Mouse (Mus musculus) frontal cortex, adult (tissue): Measurements from ENCODE around the gene Ilf3.

Source experiments
- ATAC-seq: cut with Nextera tagmentation; 2 replicates; pipeline ENCODE4 v1.9.2; 2017; ENCODE audit warnings: mild to moderate bottlenecking, moderate library complexity, mixed read lengths; ENCODE audit not compliant: low TSS enrichment

Gene Ilf3

DNA sequence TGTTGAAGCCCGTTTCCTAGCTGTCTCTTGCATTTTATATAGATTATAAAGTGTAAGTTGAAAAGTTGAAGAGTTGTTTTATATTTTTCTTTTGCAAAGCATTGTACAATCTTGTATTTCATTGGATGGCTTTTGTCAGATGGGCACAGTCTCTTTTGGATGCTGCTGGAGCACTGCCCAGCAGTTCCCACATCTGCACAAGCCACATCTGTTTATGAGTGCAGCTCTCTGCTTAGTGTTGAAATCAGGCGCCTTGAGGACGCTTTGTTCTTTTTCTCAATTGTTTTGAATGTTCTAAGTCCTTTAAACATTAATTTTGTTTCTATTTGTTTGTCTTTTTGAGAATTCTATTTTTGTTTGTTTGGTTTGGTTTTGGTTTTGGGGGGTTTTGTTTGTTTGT lies 70.5 kb downstream of the Ilf3 start:
- no peak for ATAC-seq

GRCm38 (mm10) chr9:21439456-21439855 lies 71.8 kb downstream of the Ilf3 start:
- ATAC-seq, result 0 out of 2 replicates have a peak, but pooled peaks have one; percentile 35

- ATAC-seq, result no peak
Observed at GRCm38 (mm10) chr9:21439914-21440313, 72.2 kb downstream of the Ilf3 start.

GRCm38 (mm10) chr9:21440387-21440786 lies 72.7 kb downstream of the Ilf3 start:
- ATAC-seq, result no peak

DNA sequence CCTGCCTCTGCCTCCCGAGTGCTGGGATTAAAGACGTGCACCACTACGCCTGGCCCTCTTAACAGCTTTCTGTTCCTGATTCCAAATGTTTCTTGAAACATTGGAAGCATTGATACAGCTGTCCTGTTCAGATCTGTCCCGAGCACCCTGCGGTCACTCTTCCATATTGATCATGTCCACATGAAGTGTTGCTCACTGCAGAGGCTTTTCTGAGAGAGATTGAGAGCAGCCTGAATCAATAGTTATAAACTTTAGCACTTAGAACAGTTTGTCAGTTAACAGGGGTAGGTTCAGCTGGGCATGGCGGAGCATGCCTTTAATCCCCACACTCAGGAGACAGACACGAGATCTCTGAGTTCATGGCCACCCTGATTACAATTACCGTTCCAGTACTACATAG lies 76.2 kb downstream of the Ilf3 start:
- no peak for ATAC-seq

GRCm38 (mm10) chr9:21444574-21444973 lies 76.9 kb downstream of the Ilf3 start:
- ATAC-seq, result no peak

GRCm38 (mm10) chr9:21445081-21445744 lies 77.5 kb downstream of the Ilf3 start:
- ATAC-seq, result no peak

DNA sequence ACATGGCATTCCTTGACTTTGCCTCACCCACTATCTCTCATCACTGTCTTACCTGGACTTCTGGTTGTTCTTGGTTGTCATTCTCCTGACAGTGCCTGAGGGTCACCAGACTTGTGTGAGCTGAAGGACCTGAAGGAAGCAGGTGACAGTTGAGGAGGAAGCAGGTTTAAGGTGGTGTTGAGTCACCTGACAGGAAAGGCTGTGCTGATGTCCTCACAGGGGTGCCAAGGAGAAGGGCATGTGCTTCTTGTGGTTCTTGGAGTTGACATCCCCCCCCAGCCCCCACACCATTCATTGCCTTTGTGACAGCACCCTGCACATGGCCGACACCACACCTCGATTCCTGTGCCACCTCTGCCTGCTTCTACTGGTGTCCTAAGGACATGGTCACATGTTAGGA lies 80.1 kb downstream of the Ilf3 start:
- no peak for ATAC-seq

DNA sequence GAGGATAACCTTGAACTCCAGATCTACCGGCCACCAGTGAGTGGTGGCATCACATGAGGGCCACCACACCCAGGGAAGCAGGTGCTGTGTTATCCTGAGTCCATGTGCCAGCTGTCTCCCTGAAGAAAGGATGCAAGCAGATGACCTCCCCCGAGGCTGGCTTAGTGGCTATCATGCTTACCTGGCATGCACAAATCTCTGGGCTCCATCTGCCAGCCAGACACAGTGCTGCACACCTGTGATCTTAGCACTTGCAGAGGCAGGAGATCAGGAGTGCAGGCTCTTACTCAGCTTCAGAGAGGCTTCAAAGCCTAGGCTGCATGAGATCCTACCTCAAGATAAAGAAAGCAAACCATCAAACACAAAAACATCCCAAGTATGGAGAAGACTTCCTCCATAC lies 82.0 kb downstream of the Ilf3 start:
- no peak for ATAC-seq

GRCm38 (mm10) chr9:21450270-21450669 lies 82.6 kb downstream of the Ilf3 start:
- ATAC-seq, result no peak

DNA sequence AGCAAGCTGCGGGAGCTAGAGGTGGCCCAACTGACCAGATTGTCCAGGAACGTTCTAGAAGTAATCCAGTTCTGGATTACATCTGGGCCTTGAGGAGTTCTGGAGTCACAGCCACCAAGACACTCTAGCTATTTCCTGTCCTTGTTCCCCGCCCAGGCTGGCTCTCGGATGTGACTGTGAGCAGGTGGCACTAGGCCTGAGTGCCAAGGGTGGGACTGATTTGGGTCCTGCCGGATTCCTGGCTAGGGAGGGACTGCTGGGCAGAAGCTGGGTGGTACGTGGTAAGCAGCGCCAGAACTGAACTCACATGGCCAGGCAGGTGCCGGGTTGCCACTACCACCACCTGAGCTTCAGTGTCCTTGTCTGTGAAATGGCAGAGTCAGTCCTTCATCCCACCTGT lies 83.7 kb downstream of the Ilf3 start:
- ATAC-seq, result no peak

DNA sequence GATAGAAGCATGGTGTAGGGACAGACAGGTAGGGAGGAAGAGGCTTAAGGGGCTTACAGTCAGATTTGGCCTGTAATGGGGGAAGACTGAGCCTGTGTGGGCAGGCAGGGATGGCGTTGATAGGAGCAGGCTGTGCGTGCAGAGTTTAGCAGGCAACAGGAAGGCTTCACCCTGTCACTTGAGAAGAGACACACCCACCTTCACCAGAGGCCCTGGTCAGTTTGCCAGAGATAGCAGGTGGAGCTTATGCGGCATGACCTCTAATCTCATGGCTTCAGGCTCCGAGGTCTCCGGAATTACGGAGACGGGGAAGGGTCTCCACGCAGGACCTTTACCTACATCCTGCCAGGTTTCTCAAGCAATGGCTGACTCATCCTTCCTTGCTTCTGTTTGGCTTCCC lies 84.2 kb downstream of the Ilf3 start:
- no peak for ATAC-seq

DNA sequence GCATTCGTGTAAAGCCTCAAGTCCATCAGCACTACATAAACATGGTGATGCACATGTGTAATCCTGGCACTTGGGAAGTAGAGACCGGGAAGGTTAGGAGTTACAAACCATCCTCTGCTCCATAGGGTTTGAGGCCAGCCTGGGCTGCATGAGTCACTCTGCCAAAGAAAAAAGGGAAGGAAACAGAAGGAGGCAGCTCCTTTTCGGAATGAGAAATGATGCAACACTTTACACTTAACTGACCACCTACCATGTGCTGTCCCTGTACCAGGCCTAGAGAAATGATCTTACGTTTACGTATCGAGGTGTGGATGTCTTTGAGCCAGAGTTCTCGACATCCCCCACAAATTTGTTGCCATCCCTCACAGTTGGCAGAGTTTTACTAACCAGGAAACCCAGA lies 85.3 kb downstream of the Ilf3 start:
- ATAC-seq, result peak; percentile 50; the same call in 1 of the 2 replicates

GRCm38 (mm10) chr9:21453459-21453858 lies 85.8 kb downstream of the Ilf3 start:
- peak; percentile 2; the same call in 1 of the 2 replicates for ATAC-seq

GRCm38 (mm10) chr9:21454556-21454955 lies 86.9 kb downstream of the Ilf3 start:
- ATAC-seq, result no peak
